Mouse (Mus musculus) kidney, adult 9 months (tissue): ENCODE results near the gene Dvl3.

Experiments
- DNase-seq: peaks from one replicate; pipeline ENCODE4 v3.0.0; 2022

Dvl3 gene

DNA sequence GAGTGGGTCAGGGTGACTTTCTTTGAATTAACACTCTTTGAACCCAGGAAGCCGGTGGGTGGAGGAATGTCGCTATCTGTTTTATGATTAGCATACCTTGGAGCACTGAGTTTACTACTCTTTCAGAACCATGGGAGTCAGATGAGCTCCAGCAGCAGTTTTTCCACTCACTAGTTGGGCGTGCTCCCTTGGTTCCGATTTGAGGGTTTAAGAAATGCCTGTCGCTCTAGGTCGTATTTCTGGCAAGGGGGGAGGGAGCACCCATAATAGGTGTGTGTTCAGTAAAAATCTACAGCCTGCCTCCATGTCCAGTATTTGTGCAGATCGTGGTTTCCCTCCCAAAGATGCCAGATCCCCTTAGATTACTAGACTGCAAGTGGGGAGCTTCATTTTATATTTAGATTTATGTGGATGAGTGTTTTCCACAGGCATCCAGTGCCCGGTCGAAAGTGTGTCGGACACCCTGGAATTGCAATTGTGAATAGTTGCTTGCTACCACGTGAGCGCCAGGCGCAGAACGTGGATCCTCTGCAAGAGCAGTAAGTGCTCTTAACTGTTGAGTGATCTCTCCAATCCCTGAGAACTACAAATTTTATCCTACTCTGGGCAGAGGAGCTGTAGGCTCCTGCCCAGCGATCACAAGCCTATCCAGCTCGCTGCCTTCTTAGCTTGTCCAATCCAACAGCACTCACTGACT lies 18.7 kb upstream of the Dvl3 start:
- DNase-seq, result no peak

DNA sequence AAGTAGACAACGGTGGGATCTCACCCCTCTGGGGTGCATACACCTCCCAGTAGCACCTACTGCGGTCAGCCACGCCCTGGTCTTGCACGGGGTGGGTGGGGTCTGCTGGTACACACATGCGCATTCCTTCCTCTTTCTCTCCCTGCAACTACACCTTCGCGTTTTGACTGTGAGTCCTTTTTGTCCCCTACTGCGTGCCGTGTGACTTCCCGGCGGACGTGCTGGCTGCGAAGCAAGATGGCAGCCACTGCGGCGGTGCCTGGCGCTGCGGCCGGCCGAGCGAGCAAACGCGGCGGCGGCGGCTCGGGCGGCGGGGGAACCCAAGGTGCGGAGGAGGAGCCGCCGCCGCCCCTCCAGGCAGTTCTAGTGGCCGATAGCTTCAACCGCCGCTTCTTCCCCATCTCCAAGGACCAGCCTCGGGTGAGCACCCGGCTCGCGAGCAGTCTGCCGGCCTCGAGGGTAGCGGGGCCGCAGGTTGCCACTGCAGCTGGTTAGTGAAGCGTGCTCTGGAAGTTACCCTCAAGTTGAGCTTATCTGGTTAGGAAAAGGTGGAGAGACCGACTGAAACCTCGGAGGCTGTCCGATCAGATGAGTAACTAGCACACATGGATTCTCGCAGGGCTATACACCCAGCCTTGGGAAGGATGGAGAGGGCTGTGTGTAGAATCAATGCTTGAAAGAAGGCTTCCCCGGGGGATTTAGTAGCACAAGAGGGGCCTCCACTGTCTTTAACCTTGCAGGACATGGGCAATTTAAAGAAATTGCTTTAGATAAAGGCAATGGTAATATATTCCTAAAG lies 17.9 kb upstream of the Dvl3 start, which contains the start of gene Eif2b5:
TSS of gene Eif2b5 (plus strand) at position 141 of the 799 bp plus-strand sequence.
- DNase-seq, result peak; percentile 98

DNA sequence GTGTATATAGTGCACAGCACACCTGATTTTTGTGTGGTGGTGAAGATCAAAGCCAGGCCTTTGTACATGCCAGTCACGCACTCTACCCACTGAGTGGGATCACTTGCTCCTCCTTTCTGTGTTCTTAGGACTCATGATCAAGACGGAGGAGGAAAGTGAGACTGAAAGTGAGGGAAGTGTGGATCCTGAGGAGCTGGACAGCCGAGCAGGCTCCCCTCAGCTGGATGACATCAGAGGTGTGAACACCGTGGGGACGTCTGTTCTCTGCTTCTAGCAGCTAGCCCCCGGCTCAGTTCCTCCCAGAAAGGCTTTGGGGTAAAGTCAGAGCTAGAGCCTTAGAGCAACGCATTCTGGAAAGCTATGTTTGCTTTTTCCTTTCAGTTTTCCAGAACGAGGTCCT lies 10.8 kb upstream of the Dvl3 start:
- no peak for DNase-seq

DNA sequence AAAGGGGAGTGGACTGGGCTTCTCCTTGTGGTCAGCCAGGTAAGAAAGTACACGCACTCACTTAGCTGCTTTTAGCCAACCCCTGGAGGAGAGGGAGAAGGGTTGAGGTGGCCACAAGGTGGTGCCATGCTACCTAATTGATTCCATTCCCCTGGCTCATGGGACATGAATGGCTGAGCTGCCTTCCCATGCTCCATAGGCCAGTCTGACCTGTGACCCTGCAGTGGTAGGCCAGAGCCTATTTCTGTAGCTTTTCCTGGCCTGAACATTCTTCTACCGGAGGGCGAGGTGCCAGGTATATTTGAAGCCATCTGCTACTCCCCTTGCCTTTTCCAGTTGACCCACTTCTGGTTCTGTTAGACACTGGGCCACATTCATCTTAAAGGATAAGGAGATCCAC lies 7.4 kb upstream of the Dvl3 start:
- DNase-seq, result peak; percentile 74

DNA sequence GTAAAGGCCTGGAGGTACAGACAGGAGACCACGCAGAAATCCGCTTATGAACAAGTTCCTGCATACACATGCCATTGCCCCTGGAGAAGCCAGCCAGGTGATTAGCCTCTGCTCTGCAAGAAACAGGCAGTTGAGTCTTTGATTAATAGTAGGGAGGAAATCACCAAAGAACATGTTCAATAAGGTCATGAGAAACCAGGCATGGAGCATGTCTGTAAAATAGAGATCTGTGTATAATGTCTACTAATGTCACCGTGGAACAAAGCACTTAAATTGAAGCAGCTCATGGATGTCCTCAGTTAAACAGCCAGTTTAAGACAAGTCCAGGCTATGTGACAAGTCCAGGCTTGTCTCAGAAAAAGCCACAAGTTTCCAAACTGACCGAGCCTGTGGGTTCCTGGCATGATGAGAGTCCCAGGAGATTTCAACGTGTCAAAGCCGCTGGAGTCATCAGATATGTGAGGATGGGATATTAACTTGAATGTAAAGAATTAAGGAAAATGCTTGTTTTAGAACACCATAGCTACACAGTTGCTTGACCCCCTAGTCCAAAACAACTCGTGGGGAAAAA lies 5.4 kb upstream of the Dvl3 start:
- no peak for DNase-seq

DNA sequence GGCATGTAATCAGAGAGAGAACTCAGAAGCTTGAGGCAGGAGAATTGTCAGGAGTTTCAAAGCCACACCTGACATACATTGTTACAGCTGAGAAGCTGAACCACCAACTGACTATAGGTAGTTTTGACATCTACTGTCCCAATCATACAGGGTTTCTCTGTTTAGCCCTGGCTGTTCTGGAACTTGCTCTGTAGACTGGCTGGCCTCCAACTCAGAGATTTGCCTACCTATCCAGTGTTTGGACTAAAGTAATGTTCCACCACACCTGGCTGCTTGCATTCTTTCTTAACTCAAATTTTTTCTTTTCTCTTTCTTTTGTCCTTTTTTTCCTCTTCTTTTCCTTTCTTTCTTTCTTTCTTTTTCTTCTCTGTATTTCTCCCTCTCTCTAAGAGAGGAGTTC lies 750 bp upstream of the Dvl3 start:
- DNase-seq, result peak; percentile 54

DNA sequence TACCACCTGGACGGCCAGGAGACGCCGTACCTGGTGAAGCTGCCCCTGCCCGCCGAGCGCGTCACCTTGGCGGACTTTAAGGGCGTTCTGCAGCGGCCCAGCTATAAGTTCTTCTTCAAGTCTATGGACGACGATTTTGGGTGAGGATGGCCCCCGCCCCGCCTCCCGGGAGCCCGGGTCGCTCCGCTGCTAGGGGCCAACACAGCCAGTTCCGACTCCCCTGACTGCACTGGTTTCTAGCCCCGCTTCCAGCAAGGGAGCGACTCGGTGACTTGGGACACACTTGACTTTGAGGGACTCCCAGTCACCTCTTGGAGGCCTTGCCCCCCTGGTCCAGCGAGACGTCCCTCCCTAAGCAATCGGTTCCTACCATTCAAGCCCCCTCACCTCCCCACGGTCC lies 434 bp downstream of the Dvl3 start:
- no peak for DNase-seq

DNA sequence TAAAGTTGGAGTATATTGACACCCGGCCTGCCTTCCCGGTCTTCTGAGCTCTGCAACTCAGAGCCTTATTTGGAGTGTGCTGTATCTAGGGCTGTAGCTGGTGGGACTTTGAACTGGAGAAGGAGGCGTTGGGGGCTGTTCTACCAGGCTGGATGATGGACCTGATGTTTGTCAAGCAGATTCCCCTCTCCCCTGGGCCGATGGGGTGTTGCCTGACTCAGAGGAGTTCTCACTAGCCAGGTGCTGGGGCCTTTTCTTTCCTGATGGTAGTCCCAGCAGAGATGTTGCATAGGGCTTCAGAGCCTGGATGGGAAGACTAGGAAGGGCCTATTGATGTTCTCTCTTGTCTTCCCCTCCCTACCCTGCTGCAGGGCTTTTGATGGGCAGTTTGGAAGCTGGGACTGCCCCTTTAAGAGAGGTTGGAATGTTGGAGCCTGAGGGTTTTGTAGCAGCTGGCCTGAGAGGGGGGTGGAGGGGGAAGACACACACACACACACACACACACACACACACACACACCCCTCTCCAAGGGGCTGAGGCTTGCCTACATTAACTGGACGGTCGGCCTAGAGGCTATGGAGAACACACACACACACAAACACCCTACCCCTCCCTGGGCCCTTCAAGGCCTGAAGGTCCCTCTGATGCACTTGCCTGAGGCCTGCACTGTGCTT lies 1.1 kb downstream of the Dvl3 start:
- peak; percentile 51 for DNase-seq

DNA sequence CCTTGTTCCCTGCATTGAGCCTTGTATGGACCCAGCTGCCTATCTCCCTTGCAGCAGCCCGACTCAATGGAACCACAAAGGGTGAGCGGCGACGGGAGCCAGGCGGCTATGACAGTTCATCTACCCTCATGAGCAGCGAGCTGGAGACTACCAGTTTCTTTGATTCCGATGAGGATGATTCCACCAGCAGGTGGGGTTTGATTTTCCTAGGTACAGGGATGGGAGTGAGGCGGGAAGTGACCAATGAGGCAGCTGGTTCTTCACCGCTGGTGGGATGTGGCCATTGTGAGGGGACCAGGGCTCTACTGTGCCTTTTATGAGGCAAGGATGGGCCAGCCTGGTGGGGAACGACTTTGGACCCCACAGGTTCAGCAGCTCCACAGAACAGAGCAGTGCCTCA lies 7.1 kb downstream of the Dvl3 start:
- no peak for DNase-seq

DNA sequence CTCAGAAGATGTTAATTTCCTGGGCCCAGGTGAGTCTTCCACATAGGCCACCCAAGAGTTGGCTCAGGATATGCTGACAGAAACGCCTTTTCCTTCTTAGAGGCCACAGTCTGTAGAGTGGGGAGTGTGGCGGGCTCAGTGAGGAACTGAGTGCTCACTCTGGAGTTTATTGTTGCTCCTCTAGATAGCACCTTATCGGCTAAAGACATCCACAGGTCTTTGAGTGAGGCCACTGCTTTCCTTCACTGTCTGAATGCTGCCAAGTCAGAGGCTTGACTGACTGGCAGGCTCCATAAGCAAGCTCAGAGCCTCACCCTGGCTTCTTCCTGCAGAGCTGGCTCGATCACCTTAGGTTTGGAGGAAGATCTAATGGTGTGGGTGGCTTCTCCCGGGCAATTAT lies 12.0 kb downstream of the Dvl3 start:
- no peak for DNase-seq

DNA sequence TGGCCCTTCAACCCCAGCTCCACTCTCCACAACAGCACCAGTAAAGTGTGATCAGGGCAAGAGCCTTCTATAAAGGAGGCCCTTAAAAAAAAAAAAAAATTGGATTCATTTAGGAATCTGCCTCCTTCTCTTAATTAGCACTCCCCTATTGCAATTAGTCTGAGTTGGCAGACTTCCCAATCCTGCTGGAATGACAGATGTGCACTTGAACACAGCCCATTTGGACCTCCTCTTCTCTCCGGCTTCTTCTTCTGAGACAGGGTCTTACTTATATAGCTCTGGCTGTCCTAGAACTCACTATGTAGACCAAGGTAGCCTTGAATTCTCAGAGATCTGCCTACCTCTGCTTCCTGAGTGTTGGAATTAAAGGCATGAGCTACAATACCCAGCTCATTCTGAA lies 12.6 kb downstream of the Dvl3 start:
- no peak for DNase-seq

DNA sequence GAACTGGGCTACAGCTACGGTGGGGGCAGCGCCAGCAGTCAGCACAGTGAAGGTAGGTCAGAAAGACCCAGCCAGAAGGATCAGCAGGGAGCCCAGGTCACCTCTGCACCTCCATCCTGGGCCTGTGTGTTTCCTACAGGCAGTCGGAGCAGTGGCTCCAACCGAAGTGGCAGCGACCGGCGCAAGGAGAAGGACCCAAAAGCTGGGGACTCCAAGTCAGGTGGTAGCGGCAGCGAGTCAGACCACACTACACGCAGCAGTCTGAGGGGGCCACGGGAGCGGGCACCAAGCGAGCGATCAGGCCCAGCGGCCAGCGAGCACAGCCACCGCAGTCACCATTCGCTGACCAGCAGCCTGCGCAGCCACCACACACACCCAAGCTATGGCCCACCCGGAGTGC lies 14.2 kb downstream of the Dvl3 start:
- no peak for DNase-seq

DNA sequence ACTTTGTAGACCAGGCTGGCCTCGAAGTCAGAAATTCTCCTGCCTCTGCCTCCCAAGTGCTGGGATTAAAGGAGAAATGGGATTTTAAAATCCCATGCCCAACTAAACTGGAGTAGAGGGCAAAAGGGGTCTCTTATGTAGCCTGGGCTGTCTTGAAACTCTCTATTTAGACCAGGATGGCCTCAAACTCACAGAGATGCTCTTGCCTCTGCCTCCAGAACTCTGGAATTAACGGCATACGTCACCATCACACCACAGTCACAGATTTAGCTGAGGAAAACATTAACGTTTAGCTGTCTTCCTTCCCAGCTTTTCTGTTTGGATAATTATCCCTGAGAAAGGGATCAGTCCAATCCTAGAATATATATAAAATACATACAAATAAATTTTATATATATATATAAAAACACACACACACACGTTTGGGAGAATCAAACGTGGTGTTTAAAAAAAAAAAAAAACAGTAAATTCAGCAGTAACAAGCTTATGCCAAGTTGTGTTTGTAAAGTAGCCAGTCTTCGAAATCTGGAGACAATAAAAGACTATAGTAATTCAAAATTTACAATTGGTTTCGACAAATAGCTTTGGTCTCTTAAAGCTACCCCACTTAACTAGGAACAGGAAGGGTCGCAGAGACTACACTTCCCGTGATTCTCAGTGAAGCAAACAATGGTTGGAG lies 18.0 kb downstream of the Dvl3 start:
- peak; percentile 31 for DNase-seq

DNA sequence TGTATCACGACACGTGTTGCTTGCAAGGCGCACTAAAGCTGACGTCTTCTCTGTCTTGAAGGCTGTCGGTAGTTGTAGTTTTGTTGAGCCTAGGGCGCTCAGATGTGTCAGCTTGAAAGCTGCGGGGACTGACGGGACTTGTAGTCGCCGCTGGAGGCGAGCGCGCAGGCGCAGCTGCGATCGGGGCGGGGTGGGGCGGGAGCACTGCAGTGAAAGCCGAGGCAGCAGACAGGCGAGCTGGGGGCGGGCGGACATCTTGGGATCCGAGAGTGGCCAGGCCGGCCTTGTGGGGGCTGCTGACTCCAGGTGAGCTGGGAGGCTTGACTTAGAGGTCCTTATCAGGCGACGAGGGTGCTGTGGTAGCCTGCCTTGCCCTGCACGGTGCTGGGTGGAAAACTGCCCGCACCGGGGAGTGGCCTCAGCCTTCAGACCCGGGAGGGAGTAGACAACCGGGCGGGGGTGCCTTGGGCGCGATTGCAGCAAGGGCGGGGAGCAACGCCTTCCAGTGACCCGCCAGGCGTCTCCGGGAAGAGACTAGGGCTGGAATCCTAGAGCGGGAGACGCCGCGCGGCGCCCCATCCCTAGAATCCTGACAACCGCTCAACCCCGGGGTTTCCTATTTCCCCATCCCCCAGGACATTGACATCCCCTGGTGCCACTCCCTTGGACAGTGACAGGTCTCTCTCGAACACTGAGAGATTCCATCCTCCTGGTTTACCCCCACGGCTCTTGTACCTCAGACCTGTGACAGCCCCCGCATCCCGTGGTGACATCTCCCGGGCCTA lies 18.7 kb downstream of the Dvl3 start, which contains the start of gene Ap2m1:
TSS of gene Ap2m1 (plus strand) at position 183 of the 785 bp plus-strand sequence.
- DNase-seq, result peak; percentile 99

DNA sequence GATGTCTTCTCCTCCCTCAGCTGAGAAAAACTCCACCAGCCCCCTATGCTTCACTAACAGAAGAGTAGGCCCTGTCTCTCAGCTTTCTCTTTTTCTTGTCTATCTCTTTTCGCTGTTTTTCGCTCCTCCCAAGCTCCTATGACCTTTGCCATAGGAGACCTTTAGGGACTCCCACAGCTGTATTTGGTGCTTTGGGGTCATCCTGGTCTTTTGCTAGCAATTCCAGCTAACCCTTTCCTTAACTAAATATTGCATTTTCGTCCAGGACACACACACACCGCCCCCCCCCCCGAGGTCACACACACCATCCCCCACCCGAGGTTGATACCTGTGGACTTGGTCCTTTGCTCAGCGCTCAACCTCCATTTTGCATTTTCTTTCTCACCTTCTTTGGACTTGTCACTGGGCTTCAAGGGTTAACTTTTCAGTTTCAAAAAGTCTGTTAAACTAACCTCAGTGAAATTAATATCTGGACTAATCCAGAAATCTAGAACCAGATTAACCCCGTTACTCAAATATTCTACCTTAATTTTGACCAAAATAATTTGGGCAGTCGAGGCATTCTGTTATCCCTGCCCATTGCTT lies 19.4 kb downstream of the Dvl3 start:
- peak; percentile 63 for DNase-seq

DNA sequence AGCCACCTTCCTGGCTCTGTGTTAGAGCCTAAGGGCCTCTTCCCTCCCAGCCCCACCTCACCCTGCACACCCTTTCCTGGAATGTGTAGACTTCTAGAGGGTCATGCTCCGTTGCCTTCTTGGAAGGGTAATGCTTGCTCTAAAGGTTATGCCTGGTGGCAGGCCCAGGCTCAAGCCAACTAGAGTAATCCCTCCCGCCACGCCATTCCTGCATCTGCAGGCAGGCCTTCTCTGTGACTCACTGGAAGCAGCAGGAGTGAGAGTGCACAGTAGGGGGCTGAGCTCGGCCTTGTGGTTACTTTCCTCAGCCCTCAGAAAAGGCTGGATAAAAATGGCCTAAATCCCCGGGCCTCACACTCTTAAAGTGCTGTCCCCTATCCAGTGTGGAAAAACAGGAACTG lies 20.3 kb downstream of the Dvl3 start:
- DNase-seq, result peak; percentile 89

DNA sequence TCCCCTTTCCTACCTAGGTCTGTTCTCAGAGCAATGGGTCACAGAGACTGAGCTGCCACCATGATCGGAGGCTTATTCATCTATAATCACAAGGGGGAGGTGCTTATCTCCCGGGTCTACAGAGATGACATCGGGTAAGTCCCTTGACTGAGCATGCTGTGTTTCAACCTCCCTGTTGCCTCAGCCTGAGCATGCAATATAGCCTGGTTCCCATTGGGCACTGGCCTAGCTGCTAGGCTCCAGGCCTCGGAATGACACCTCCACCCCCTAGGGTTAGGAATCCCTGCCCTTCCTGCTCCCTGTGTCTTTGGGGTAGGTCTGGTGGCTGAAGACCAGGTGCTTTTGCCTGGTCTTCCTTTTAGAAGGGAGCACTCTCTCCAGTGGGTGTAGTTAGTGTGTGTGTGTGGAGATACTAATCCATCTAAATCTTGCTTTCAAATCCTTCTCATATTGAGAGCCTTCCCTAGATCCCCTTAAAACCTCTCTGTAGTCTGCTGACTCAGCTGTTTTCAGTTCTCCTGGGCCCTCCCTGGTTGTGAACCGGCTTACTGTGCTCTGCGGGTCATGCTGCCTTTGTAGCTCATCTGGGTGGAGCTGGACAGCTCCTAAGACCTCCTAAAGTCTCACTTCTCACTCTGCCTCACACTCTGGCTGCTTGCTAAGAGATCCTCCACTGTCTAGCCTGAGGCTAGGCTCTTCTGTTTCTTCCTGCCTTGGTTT lies 21.0 kb downstream of the Dvl3 start:
- DNase-seq, result no peak

DNA sequence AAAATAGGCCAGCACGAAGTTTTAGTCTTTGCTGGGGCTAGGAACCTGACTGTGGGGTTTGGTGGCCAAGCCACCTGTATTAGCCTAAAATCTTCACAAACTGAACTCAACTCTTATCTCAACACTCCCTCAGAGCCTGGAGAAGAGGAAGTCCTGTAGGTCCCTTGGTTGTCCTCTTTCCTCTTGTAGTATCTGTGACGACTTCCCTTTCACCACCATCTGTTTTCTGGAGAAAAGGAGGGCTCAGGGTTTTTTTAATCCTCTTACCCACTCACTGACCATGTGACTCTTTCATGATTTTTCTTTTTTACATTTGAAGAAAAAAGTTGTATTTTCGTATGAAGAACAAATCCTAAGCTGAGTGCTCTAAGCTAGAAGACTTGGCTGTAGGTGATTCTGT lies 22.9 kb downstream of the Dvl3 start:
- no peak for DNase-seq

DNA sequence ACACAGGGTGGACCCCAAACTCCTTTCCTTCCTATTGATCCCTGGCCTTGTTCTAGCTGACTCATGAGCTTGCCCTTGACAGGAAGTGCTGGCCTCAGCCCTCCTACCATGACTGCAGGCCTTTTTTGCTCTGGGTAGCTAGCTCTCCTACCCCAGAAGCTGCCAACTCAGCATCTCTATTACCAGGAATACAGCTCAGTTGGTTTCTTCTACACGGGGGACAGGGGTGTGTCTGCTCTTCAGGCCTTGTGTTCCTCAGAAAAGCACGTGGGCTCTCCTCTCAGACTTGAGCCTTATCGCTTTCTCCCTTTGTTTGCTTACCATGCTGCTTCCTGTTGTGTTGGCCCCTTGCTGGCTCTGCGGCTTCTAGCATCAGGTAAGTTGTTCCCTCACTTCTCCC lies 23.7 kb downstream of the Dvl3 start:
- DNase-seq, result no peak

DNA sequence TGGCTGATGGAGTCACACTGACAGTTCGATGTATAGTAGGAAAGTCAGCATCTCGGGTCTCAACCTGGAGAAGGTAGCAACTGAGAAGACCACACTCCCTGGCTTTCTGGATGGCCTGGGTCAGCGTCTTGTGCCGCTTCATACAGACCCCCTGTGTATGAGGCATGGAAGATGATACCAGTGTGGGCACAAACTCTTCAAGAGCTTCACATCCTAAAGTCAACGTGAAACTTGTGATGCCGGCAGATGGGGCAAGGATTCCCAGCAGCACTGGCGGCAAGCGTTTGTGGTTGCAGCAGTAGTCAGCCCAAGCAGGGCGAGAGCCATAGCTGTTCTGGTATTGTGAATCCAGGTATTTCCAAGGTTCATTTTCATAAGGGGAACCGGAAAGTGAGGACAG lies 28.9 kb downstream of the Dvl3 start:
- DNase-seq, result no peak

DNA sequence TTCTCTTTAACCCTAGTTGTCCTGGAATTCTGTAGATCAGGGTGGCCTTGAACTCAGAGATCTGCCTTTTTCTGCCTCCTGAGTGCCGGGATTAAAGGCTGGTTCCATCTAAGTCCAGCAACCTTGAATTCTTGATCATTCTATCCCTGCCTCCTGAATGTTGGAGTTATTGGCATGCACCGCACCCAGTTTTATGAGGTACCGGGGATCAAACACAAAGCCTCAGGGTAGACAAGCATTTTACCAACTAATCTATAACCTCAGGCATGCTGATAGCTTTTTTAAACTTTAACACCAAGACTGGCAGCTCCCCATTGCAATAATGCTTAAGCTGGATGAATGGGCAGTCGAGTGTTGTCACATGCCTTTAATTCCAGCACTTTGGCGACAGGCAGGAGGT lies 30.6 kb downstream of the Dvl3 start:
- DNase-seq, result peak; percentile 38
